Mouse (Mus musculus): Measurements from ENCODE around the gene Mfsd6. TPM values are rescaled to one million over a fixed set of nuclear protein-coding genes. Genes with fewer than 3 reads are reported as not detected.
"Not testable (repeated sequence)": the region's sequence is repeated elsewhere in the genome, so short reads cannot be mapped to it uniquely, and the experiment has no call there.

Gene Mfsd6
- polyA plus RNA-seq, 1 experiment: 4.3 TPM

- Histone ChIP-seq H3K27ac (ENCODE audit: insufficient read depth, low read length) (no peak overlapping the region), H3K4me3 (ENCODE audit: low read depth, low read length) (no peak overlapping the region)
- TF ChIP-seq CTCF (IDR thresholded peaks at IDR 0.05; ENCODE audit: low read depth, low read length) (no peak), POLR2A (IDR thresholded peaks at IDR 0.05; ENCODE audit: insufficient read depth, low read length) (no peak), EP300 (IDR thresholded peaks at IDR 0.05; ENCODE audit: insufficient read depth, low read depth, low read length) (no peak)
These were observed 25.3 kb downstream of the Mfsd6 start for GRCm38 (mm10) chr1:52701941-52702340.

GRCm38 (mm10) chr1:52694456-52694855 is 32.8 kb downstream of the Mfsd6 start:
- H3K9ac ChIP-seq (ENCODE audit: low read depth, poor library complexity, severe bottlenecking); H3K4me3 ChIP-seq (ENCODE audit: low read depth, low read length); H3K27me3 ChIP-seq (ENCODE audit: control insufficient read depth, insufficient read depth, low read length, poor library complexity, severe bottlenecking); H3K36me3 ChIP-seq (ENCODE audit: control insufficient read depth, insufficient read depth, low read length, poor library complexity, severe bottlenecking); H3K9me3 ChIP-seq (replicated peaks; ENCODE audit: control insufficient read depth, insufficient read depth, low read length, poor library complexity, severe bottlenecking); H3K27ac ChIP-seq (ENCODE audit: insufficient read depth, low read length); H3K4me1 ChIP-seq (ENCODE audit: control insufficient read depth, insufficient read depth, low read length): not testable (repeated sequence)

More at GRCm38 (mm10) chr1:52701941-52702340, 25.3 kb downstream of the Mfsd6 start:
- Histone ChIP-seq H3K9ac (ENCODE audit: low read depth, poor library complexity, severe bottlenecking) (no peak overlapping the region), H3K4me1 (ENCODE audit: control insufficient read depth, insufficient read depth, low read length) (no peaks in the 10 kb centered on the region), H3K27me3 (ENCODE audit: control insufficient read depth, insufficient read depth, low read length, poor library complexity, severe bottlenecking) (no peaks in the 10 kb centered on the region; the same call in 1 of the 2 replicates), H3K36me3 (ENCODE audit: control insufficient read depth, insufficient read depth, low read length, poor library complexity, severe bottlenecking) (no peaks in the 10 kb centered on the region), H3K9me3 (replicated peaks; ENCODE audit: control insufficient read depth, insufficient read depth, low read length, poor library complexity, severe bottlenecking) (no peaks in the 10 kb centered on the region)

- Histone ChIP-seq H3K27me3 (ENCODE audit: control insufficient read depth, insufficient read depth, low read length, poor library complexity, severe bottlenecking) (no peaks in the 10 kb centered on the region), H3K9me3 (replicated peaks; ENCODE audit: control insufficient read depth, insufficient read depth, low read length, poor library complexity, severe bottlenecking) (no peaks in the 10 kb centered on the region), H3K9ac (ENCODE audit: low read depth, poor library complexity, severe bottlenecking) (no peak overlapping the region), H3K27ac (ENCODE audit: insufficient read depth, low read length) (no peak overlapping the region), H3K4me3 (ENCODE audit: low read depth, low read length) (no peak overlapping the region), H3K4me1 (ENCODE audit: control insufficient read depth, insufficient read depth, low read length) (no peaks in the 10 kb centered on the region), H3K36me3 (ENCODE audit: control insufficient read depth, insufficient read depth, low read length, poor library complexity, severe bottlenecking) (no peaks in the 10 kb centered on the region)
- no peak for TF ChIP-seq POLR2A (IDR thresholded peaks at IDR 0.05; ENCODE audit: insufficient read depth, low read length)
- TF ChIP-seq EP300 (IDR thresholded peaks at IDR 0.05; ENCODE audit: insufficient read depth, low read depth, low read length): no peak
- TF ChIP-seq CTCF (IDR thresholded peaks at IDR 0.05; ENCODE audit: low read depth, low read length): no peak
These were observed 39.6 kb downstream of the Mfsd6 start for GRCm38 (mm10) chr1:52687636-52688035.

- Histone ChIP-seq H3K27me3 (ENCODE audit: control insufficient read depth, insufficient read depth, low read length, poor library complexity, severe bottlenecking) (no peaks in the 10 kb centered on the region), H3K9ac (ENCODE audit: low read depth, poor library complexity, severe bottlenecking) (no peak overlapping the region), H3K36me3 (ENCODE audit: control insufficient read depth, insufficient read depth, low read length, poor library complexity, severe bottlenecking) (no peaks in the 10 kb centered on the region), H3K9me3 (replicated peaks; ENCODE audit: control insufficient read depth, insufficient read depth, low read length, poor library complexity, severe bottlenecking) (no peaks in the 10 kb centered on the region), H3K4me1 (ENCODE audit: control insufficient read depth, insufficient read depth, low read length) (no peaks in the 10 kb centered on the region), H3K4me3 (ENCODE audit: low read depth, low read length) (no peak overlapping the region), H3K27ac (ENCODE audit: insufficient read depth, low read length) (no peak overlapping the region)
- TF ChIP-seq CTCF (IDR thresholded peaks at IDR 0.05; ENCODE audit: low read depth, low read length) (no peak), POLR2A (IDR thresholded peaks at IDR 0.05; ENCODE audit: insufficient read depth, low read length) (no peak), EP300 (IDR thresholded peaks at IDR 0.05; ENCODE audit: insufficient read depth, low read depth, low read length) (no peak)
These were observed 43.7 kb downstream of the Mfsd6 start for GRCm38 (mm10) chr1:52683550-52683949.

- H3K27ac ChIP-seq (ENCODE audit: insufficient read depth, low read length): no peak overlapping the region
- no peaks in the 10 kb centered on the region for H3K36me3 ChIP-seq (ENCODE audit: control insufficient read depth, insufficient read depth, low read length, poor library complexity, severe bottlenecking)
- no peak overlapping the region for H3K9ac ChIP-seq (ENCODE audit: low read depth, poor library complexity, severe bottlenecking)
- no peak overlapping the region for H3K4me3 ChIP-seq (ENCODE audit: low read depth, low read length)
- H3K9me3 ChIP-seq (replicated peaks; ENCODE audit: control insufficient read depth, insufficient read depth, low read length, poor library complexity, severe bottlenecking): no peaks in the 10 kb centered on the region
- no peaks in the 10 kb centered on the region for H3K4me1 ChIP-seq (ENCODE audit: control insufficient read depth, insufficient read depth, low read length)
- H3K27me3 ChIP-seq (ENCODE audit: control insufficient read depth, insufficient read depth, low read length, poor library complexity, severe bottlenecking): no peaks in the 10 kb centered on the region
- TF ChIP-seq CTCF (IDR thresholded peaks at IDR 0.05; ENCODE audit: low read depth, low read length) (no peak), POLR2A (IDR thresholded peaks at IDR 0.05; ENCODE audit: insufficient read depth, low read length) (no peak), EP300 (IDR thresholded peaks at IDR 0.05; ENCODE audit: insufficient read depth, low read depth, low read length) (no peak)
These were observed 50.6 kb downstream of the Mfsd6 start for GRCm38 (mm10) chr1:52676621-52677020.

- Histone ChIP-seq H3K9ac (ENCODE audit: low read depth, poor library complexity, severe bottlenecking) (no peak overlapping the region), H3K27me3 (ENCODE audit: control insufficient read depth, insufficient read depth, low read length, poor library complexity, severe bottlenecking) (no peaks in the 10 kb centered on the region), H3K27ac (ENCODE audit: insufficient read depth, low read length) (no peak overlapping the region), H3K36me3 (ENCODE audit: control insufficient read depth, insufficient read depth, low read length, poor library complexity, severe bottlenecking) (no peaks in the 10 kb centered on the region), H3K4me1 (ENCODE audit: control insufficient read depth, insufficient read depth, low read length) (no peaks in the 10 kb centered on the region), H3K9me3 (replicated peaks; ENCODE audit: control insufficient read depth, insufficient read depth, low read length, poor library complexity, severe bottlenecking) (no peaks in the 10 kb centered on the region), H3K4me3 (ENCODE audit: low read depth, low read length) (no peak overlapping the region)
- TF ChIP-seq EP300 (IDR thresholded peaks at IDR 0.05; ENCODE audit: insufficient read depth, low read depth, low read length) (no peak), POLR2A (IDR thresholded peaks at IDR 0.05; ENCODE audit: insufficient read depth, low read length) (no peak), CTCF (IDR thresholded peaks at IDR 0.05; ENCODE audit: low read depth, low read length) (no peak)
These were observed 51.4 kb downstream of the Mfsd6 start for GRCm38 (mm10) chr1:52675561-52676551.

Measured in ES-Bruce4 (cell line).